Mouse (Mus musculus): ENCODE data around the gene Nav2. TPM values are rescaled to one million over a fixed set of nuclear protein-coding genes. Genes with fewer than 3 reads are reported as not detected.
A peak's percentile ranks its signal among the peaks of the same experiment; 100 is the strongest.

The Nav2 gene
- polyA plus RNA-seq, 1 experiment from 2014 or later, result 18.2 TPM

- 66% methylated on average over 10 of the region's 10 CpGs for WGBS
- peak overlapping the region; percentile 31 for H3K4me3 ChIP-seq (replicated peaks; ENCODE audit: low read length)
- peaks cover 34% of the 10 kb centered on the region for H3K4me1 ChIP-seq (ENCODE audit: control insufficient read depth, insufficient read depth, low read length)
- H3K4me2 ChIP-seq (ENCODE audit: low read depth, low read length), result peak overlapping the region; percentile 51
- H3K36me3 ChIP-seq (ENCODE audit: control insufficient read depth, insufficient read depth, low read length), result no peaks in the 10 kb centered on the region
- no peak overlapping the region; the same call in 1 of the 2 replicates for H3K9ac ChIP-seq (ENCODE audit: low read length)
- ATAC-seq (ENCODE audit: insufficient read depth, low FRiP score), result no peak
- H3K27me3 ChIP-seq (ENCODE audit: control insufficient read depth, insufficient read depth, low read length), result no peaks in the 10 kb centered on the region
- H3K27ac ChIP-seq (ENCODE audit: low read length), result peak overlapping the region; percentile 83
- H3K9me3 ChIP-seq (replicated peaks; ENCODE audit: control insufficient read depth, low read length), result no peaks in the 10 kb centered on the region
Measured at GRCm38 (mm10) chr7:49451240-49451639, 542.7 kb downstream of the Nav2 start.

GRCm38 (mm10) chr7:49452274-49452673, 543.8 kb downstream of the Nav2 start:
- Histone ChIP-seq H3K4me1 (ENCODE audit: control insufficient read depth, insufficient read depth, low read length) (peaks cover 34% of the 10 kb centered on the region), H3K4me2 (ENCODE audit: low read depth, low read length) (peak overlapping the region; percentile 13; the same call in 1 of the 2 replicates), H3K9ac (ENCODE audit: low read length) (no peak overlapping the region; the same call in 1 of the 2 replicates), H3K27me3 (ENCODE audit: control insufficient read depth, insufficient read depth, low read length) (no peaks in the 10 kb centered on the region), H3K36me3 (ENCODE audit: control insufficient read depth, insufficient read depth, low read length) (no peaks in the 10 kb centered on the region), H3K9me3 (replicated peaks; ENCODE audit: control insufficient read depth, low read length) (no peaks in the 10 kb centered on the region), H3K27ac (ENCODE audit: low read length) (no peak overlapping the region), H3K4me3 (replicated peaks; ENCODE audit: low read length) (no peak overlapping the region)
- ATAC-seq (ENCODE audit: insufficient read depth, low FRiP score), result no peak
- 77% methylated on average over 11 of the region's 11 CpGs for WGBS

GRCm38 (mm10) chr7:49454601-49455000, 546.1 kb downstream of the Nav2 start:
- Histone ChIP-seq H3K9me3 (replicated peaks; ENCODE audit: control insufficient read depth, low read length) (no peaks in the 10 kb centered on the region), H3K27me3 (ENCODE audit: control insufficient read depth, insufficient read depth, low read length) (no peaks in the 10 kb centered on the region), H3K36me3 (ENCODE audit: control insufficient read depth, insufficient read depth, low read length) (no peaks in the 10 kb centered on the region), H3K4me3 (replicated peaks; ENCODE audit: low read length) (no peak overlapping the region), H3K9ac (ENCODE audit: low read length) (no peak overlapping the region), H3K4me1 (ENCODE audit: control insufficient read depth, insufficient read depth, low read length) (peaks cover 23% of the 10 kb centered on the region), H3K27ac (ENCODE audit: low read length) (no peak overlapping the region), H3K4me2 (ENCODE audit: low read depth, low read length) (no peak overlapping the region)
- WGBS, result 86% methylated on average over 5 of the region's 5 CpGs
- ATAC-seq (ENCODE audit: insufficient read depth, low FRiP score), result no peak

GRCm38 (mm10) chr7:49456148-49456547, 547.6 kb downstream of the Nav2 start:
- H3K27ac ChIP-seq (ENCODE audit: low read length), result no peak overlapping the region
- no peaks in the 10 kb centered on the region for H3K27me3 ChIP-seq (ENCODE audit: control insufficient read depth, insufficient read depth, low read length)
- peaks cover 9% of the 10 kb centered on the region for H3K4me1 ChIP-seq (ENCODE audit: control insufficient read depth, insufficient read depth, low read length)
- ATAC-seq (ENCODE audit: insufficient read depth, low FRiP score), result no peak
- no peaks in the 10 kb centered on the region for H3K9me3 ChIP-seq (replicated peaks; ENCODE audit: control insufficient read depth, low read length)
- H3K36me3 ChIP-seq (ENCODE audit: control insufficient read depth, insufficient read depth, low read length), result no peaks in the 10 kb centered on the region; the same call in 1 of the 2 replicates
- no peak overlapping the region for H3K4me3 ChIP-seq (replicated peaks; ENCODE audit: low read length)
- H3K4me2 ChIP-seq (ENCODE audit: low read depth, low read length), result no peak overlapping the region
- no peak overlapping the region for H3K9ac ChIP-seq (ENCODE audit: low read length)
- 61% methylated on average over 2 of the region's 2 CpGs for WGBS

- H3K4me2 ChIP-seq (ENCODE audit: low read depth, low read length), result no peak overlapping the region
- H3K9ac ChIP-seq (ENCODE audit: low read length), result no peak overlapping the region
- no peaks in the 10 kb centered on the region for H3K9me3 ChIP-seq (replicated peaks; ENCODE audit: control insufficient read depth, low read length)
- peaks cover 6% of the 10 kb centered on the region for H3K4me1 ChIP-seq (ENCODE audit: control insufficient read depth, insufficient read depth, low read length)
- no peak overlapping the region for H3K27ac ChIP-seq (ENCODE audit: low read length)
- 69% methylated on average over 10 of the region's 10 CpGs for WGBS
- no peak for ATAC-seq (ENCODE audit: insufficient read depth, low FRiP score)
- H3K4me3 ChIP-seq (replicated peaks; ENCODE audit: low read length), result no peak overlapping the region
- H3K36me3 ChIP-seq (ENCODE audit: control insufficient read depth, insufficient read depth, low read length), result no peaks in the 10 kb centered on the region; the same call in 1 of the 2 replicates
- no peaks in the 10 kb centered on the region for H3K27me3 ChIP-seq (ENCODE audit: control insufficient read depth, insufficient read depth, low read length)
Measured at GRCm38 (mm10) chr7:49457398-49457797, 548.9 kb downstream of the Nav2 start.

- no peak overlapping the region for H3K27ac ChIP-seq (ENCODE audit: low read length)
- no peaks in the 10 kb centered on the region for H3K27me3 ChIP-seq (ENCODE audit: control insufficient read depth, insufficient read depth, low read length)
- no peak overlapping the region for H3K4me2 ChIP-seq (ENCODE audit: low read depth, low read length)
- 84% methylated on average over 10 of the region's 10 CpGs for WGBS
- no peaks in the 10 kb centered on the region; the same call in 1 of the 2 replicates for H3K36me3 ChIP-seq (ENCODE audit: control insufficient read depth, insufficient read depth, low read length)
- ATAC-seq (ENCODE audit: insufficient read depth, low FRiP score), result no peak
- H3K4me1 ChIP-seq (ENCODE audit: control insufficient read depth, insufficient read depth, low read length), result peaks cover 9% of the 10 kb centered on the region
- no peak overlapping the region for H3K4me3 ChIP-seq (replicated peaks; ENCODE audit: low read length)
- H3K9me3 ChIP-seq (replicated peaks; ENCODE audit: control insufficient read depth, low read length), result no peaks in the 10 kb centered on the region
- no peak overlapping the region for H3K9ac ChIP-seq (ENCODE audit: low read length)
Measured at GRCm38 (mm10) chr7:49457890-49458289, 549.4 kb downstream of the Nav2 start.

- peak; percentile 44; the same call in 1 of the 2 replicates for ATAC-seq (ENCODE audit: insufficient read depth, low FRiP score)
- Histone ChIP-seq H3K9me3 (replicated peaks; ENCODE audit: control insufficient read depth, low read length) (no peaks in the 10 kb centered on the region), H3K27ac (ENCODE audit: low read length) (peak overlapping the region; percentile 79), H3K36me3 (ENCODE audit: control insufficient read depth, insufficient read depth, low read length) (peaks cover 14% of the 10 kb centered on the region), H3K4me1 (ENCODE audit: control insufficient read depth, insufficient read depth, low read length) (peaks cover 9% of the 10 kb centered on the region), H3K27me3 (ENCODE audit: control insufficient read depth, insufficient read depth, low read length) (no peaks in the 10 kb centered on the region), H3K4me2 (ENCODE audit: low read depth, low read length) (peak overlapping the region; percentile 48), H3K4me3 (replicated peaks; ENCODE audit: low read length) (peak overlapping the region; percentile 33), H3K9ac (ENCODE audit: low read length) (peak overlapping the region; percentile 65)
- 10% methylated on average over 10 of the region's 10 CpGs for WGBS
Measured at GRCm38 (mm10) chr7:49462328-49462811, 553.9 kb downstream of the Nav2 start.

- WGBS, result 39% methylated on average over 10 of the region's 10 CpGs
- Histone ChIP-seq H3K4me1 (ENCODE audit: control insufficient read depth, insufficient read depth, low read length) (0 out of 2 replicates have a peak, but pooled peaks cover 3% of the 10 kb centered on the region), H3K9ac (ENCODE audit: low read length) (no peak overlapping the region), H3K27ac (ENCODE audit: low read length) (no peak overlapping the region; the same call in 1 of the 2 replicates), H3K36me3 (ENCODE audit: control insufficient read depth, insufficient read depth, low read length) (peaks cover 14% of the 10 kb centered on the region), H3K4me2 (ENCODE audit: low read depth, low read length) (no peak overlapping the region), H3K9me3 (replicated peaks; ENCODE audit: control insufficient read depth, low read length) (no peaks in the 10 kb centered on the region), H3K27me3 (ENCODE audit: control insufficient read depth, insufficient read depth, low read length) (no peaks in the 10 kb centered on the region), H3K4me3 (replicated peaks; ENCODE audit: low read length) (no peak overlapping the region)
- peak; percentile 68 for ATAC-seq (ENCODE audit: insufficient read depth, low FRiP score)
Measured at GRCm38 (mm10) chr7:49467861-49468260, 559.3 kb downstream of the Nav2 start.

GRCm38 (mm10) chr7:49468492-49469205, 560.1 kb downstream of the Nav2 start:
- no peak overlapping the region for H3K4me3 ChIP-seq (replicated peaks; ENCODE audit: low read length)
- H3K4me1 ChIP-seq (ENCODE audit: control insufficient read depth, insufficient read depth, low read length), result 0 out of 2 replicates have a peak, but pooled peaks cover 3% of the 10 kb centered on the region
- H3K27ac ChIP-seq (ENCODE audit: low read length), result no peak overlapping the region
- 73% methylated on average over 8 of the region's 8 CpGs for WGBS
- H3K9me3 ChIP-seq (replicated peaks; ENCODE audit: control insufficient read depth, low read length), result no peaks in the 10 kb centered on the region
- no peak overlapping the region for H3K9ac ChIP-seq (ENCODE audit: low read length)
- ATAC-seq (ENCODE audit: insufficient read depth, low FRiP score), result 0 out of 2 replicates have a peak, but pooled peaks have one; percentile 28
- H3K27me3 ChIP-seq (ENCODE audit: control insufficient read depth, insufficient read depth, low read length), result no peaks in the 10 kb centered on the region
- H3K4me2 ChIP-seq (ENCODE audit: low read depth, low read length), result no peak overlapping the region
- H3K36me3 ChIP-seq (ENCODE audit: control insufficient read depth, insufficient read depth, low read length), result peaks cover 14% of the 10 kb centered on the region
